Mouse (Mus musculus) midbrain, embryonic 11.5 days (tissue): Measurements from ENCODE around the gene Pou5f1. TPM values are rescaled to one million over a fixed set of nuclear protein-coding genes. Genes with fewer than 3 reads are reported as not detected.
"Not testable (repeated sequence)": the region's sequence is repeated elsewhere in the genome, so short reads cannot be mapped to it uniquely, and the experiment has no call there.

Source experiments
- ATAC-seq: fragments of 200-750 bp; cut with Nextera tagmentation; 2 replicates; pipeline ENCODE4 v1.8.0; 2017; ENCODE audit warnings: moderate TSS enrichment, moderate library complexity; ENCODE audit not compliant: low FRiP score
- DNase-seq: peaks from one replicate; pipeline ENCODE4 v3.0.0; 2015; ENCODE audit warnings: low spot score; ENCODE audit errors: missing footprints
- H3K27ac ChIP-seq: fragments of 300-500 bp; sonication (generic); 2 replicates; pipeline ENCODE4 v1.5.1; 2014; ENCODE audit warnings: low read depth, low read length
- H3K27me3 ChIP-seq: fragments of 300-500 bp; sonication (generic); 2 replicates; pipeline ENCODE4 v1.6.1; 2014; ENCODE audit warnings: mild to moderate bottlenecking, low read length, moderate library complexity, mixed read lengths; ENCODE audit not compliant: control insufficient read depth, insufficient read depth
- H3K36me3 ChIP-seq: fragments of 300-500 bp; sonication (generic); 2 replicates; pipeline ENCODE4 v1.6.1; 2014; ENCODE audit warnings: mild to moderate bottlenecking, low read length, moderate library complexity, mixed read lengths; ENCODE audit not compliant: control insufficient read depth, insufficient read depth
- H3K4me1 ChIP-seq: fragments of 300-500 bp; sonication (generic); 2 replicates; pipeline ENCODE4 v1.6.1; 2014; ENCODE audit warnings: low read length; ENCODE audit not compliant: control insufficient read depth, insufficient read depth
- H3K4me2 ChIP-seq: fragments of 300-500 bp; sonication (generic); 2 replicates; pipeline ENCODE4 v1.6.1; 2014; ENCODE audit warnings: mild to moderate bottlenecking, moderate library complexity
- H3K4me3 ChIP-seq: fragments of 300-500 bp; sonication (generic); 2 replicates; pipeline ENCODE4 v1.5.1; 2014; ENCODE audit warnings: low read depth, low read length
- H3K9ac ChIP-seq: fragments of 300-500 bp; sonication (generic); 2 replicates; pipeline ENCODE4 v1.6.1; 2014; ENCODE audit warnings: low read length
- H3K9me3 ChIP-seq: fragments of 300-500 bp; sonication (generic); 2 replicates; pipeline ENCODE4 v1.6.1; 2016; ENCODE audit warnings: low read length; ENCODE audit not compliant: control insufficient read depth
- WGBS: fragments of 180-500 bp; shearing (Covaris S2); extraction: QIAGEN DNeasy Blood & Tissue Kit; methylation state at CpG from one replicate; pipeline ENCODE4 v1.1.7; 2014; 5-methylcytosine and 5-hydroxymethylcytosine counted together
- polyA plus RNA-seq: library from polyadenylated mRNA; unstranded; fragments of >200 nt; fragmentation: Nextera tagmentation; extraction: Ambion mirVana; gene quantifications from 2 replicates; pipeline ENCODE4 v1.2.1, GENCODE M21; 2014

Pou5f1 gene
- polyA plus RNA-seq, 1 experiment from 2014 or later = not detected

GRCm38 (mm10) chr17:35508279-35508678 lies 2.5 kb downstream of the Pou5f1 start:
- DNase-seq = peak; percentile 60
- H3K9ac ChIP-seq, H3K36me3 ChIP-seq, H3K9me3 ChIP-seq, H3K27ac ChIP-seq, H3K4me2 ChIP-seq, H3K4me1 ChIP-seq, H3K4me3 ChIP-seq, ATAC-seq: not testable (repeated sequence)
- WGBS = 54% methylated on average over 5 of the region's 5 CpGs
- H3K27me3 ChIP-seq = peaks cover 28% of the 10 kb centered on the region

- H3K36me3 ChIP-seq = no peaks in the 10 kb centered on the region
- H3K4me1 ChIP-seq = peaks cover 4% of the 10 kb centered on the region; the same call in 1 of the 2 replicates
- no peaks in the 10 kb centered on the region for H3K9me3 ChIP-seq
- H3K27ac ChIP-seq = no peak overlapping the region
- H3K4me3 ChIP-seq = no peak overlapping the region
- H3K4me2 ChIP-seq = no peak overlapping the region
- 47% methylated on average over 8 of the region's 8 CpGs for WGBS
- no peak overlapping the region for H3K9ac ChIP-seq
- ATAC-seq (no peak), DNase-seq (no peak)
- peaks cover 28% of the 10 kb centered on the region for H3K27me3 ChIP-seq
These were observed 3.5 kb downstream of the Pou5f1 start for GRCm38 (mm10) chr17:35509284-35509683.

- H3K36me3 ChIP-seq = no peaks in the 10 kb centered on the region
- 91% methylated on average over 7 of the region's 7 CpGs for WGBS
- no peak overlapping the region for H3K9ac ChIP-seq
- peaks cover under 1% of the 10 kb centered on the region; the same call in 1 of the 2 replicates for H3K27me3 ChIP-seq
- H3K27ac ChIP-seq = no peak overlapping the region
- no peak overlapping the region for H3K4me2 ChIP-seq
- DNase-seq (peak; percentile 17), ATAC-seq (no peak)
- H3K4me1 ChIP-seq = peaks cover 23% of the 10 kb centered on the region
- H3K4me3 ChIP-seq = no peak overlapping the region
- no peaks in the 10 kb centered on the region for H3K9me3 ChIP-seq
These were observed 7.3 kb downstream of the Pou5f1 start for GRCm38 (mm10) chr17:35512916-35513626.

GRCm38 (mm10) chr17:35513886-35514285 lies 8.1 kb downstream of the Pou5f1 start:
- H3K27me3 ChIP-seq = no peaks in the 10 kb centered on the region
- H3K36me3 ChIP-seq = no peaks in the 10 kb centered on the region
- H3K4me3 ChIP-seq = no peak overlapping the region
- 11% methylated on average over 2 of the region's 2 CpGs for WGBS
- H3K9ac ChIP-seq = no peak overlapping the region
- H3K4me1 ChIP-seq = peaks cover 23% of the 10 kb centered on the region
- ATAC-seq (no peak), DNase-seq (peak; percentile 97)
- H3K4me2 ChIP-seq = no peak overlapping the region
- no peak overlapping the region for H3K27ac ChIP-seq
- no peaks in the 10 kb centered on the region for H3K9me3 ChIP-seq

GRCm38 (mm10) chr17:35514756-35515155 lies 8.9 kb downstream of the Pou5f1 start:
- no peak overlapping the region for H3K4me3 ChIP-seq
- H3K36me3 ChIP-seq = no peaks in the 10 kb centered on the region
- 52% methylated on average over 6 of the region's 6 CpGs for WGBS
- no peak overlapping the region for H3K27ac ChIP-seq
- H3K9me3 ChIP-seq = no peaks in the 10 kb centered on the region
- H3K9ac ChIP-seq = peak overlapping the region; percentile 45
- H3K27me3 ChIP-seq = no peaks in the 10 kb centered on the region
- ATAC-seq (no peak), DNase-seq (peak; percentile 80)
- peak overlapping the region; percentile 78 for H3K4me2 ChIP-seq
- peaks cover 23% of the 10 kb centered on the region for H3K4me1 ChIP-seq

- Histone ChIP-seq H3K27ac (no peak overlapping the region), H3K4me3 (peak overlapping the region; percentile 54), H3K36me3 (no peaks in the 10 kb centered on the region), H3K9ac (peak overlapping the region; percentile 65), H3K9me3 (no peaks in the 10 kb centered on the region), H3K4me2 (peak overlapping the region; percentile 78), H3K4me1 (peaks cover 23% of the 10 kb centered on the region), H3K27me3 (no peaks in the 10 kb centered on the region)
- ATAC-seq (peak; percentile 36; the same call in 1 of the 2 replicates), DNase-seq (peak; percentile 83)
- 6% methylated on average over 25 of the region's 25 CpGs for WGBS
These were observed 10.3 kb downstream of the Pou5f1 start for GRCm38 (mm10) chr17:35515911-35516640.

DNA sequence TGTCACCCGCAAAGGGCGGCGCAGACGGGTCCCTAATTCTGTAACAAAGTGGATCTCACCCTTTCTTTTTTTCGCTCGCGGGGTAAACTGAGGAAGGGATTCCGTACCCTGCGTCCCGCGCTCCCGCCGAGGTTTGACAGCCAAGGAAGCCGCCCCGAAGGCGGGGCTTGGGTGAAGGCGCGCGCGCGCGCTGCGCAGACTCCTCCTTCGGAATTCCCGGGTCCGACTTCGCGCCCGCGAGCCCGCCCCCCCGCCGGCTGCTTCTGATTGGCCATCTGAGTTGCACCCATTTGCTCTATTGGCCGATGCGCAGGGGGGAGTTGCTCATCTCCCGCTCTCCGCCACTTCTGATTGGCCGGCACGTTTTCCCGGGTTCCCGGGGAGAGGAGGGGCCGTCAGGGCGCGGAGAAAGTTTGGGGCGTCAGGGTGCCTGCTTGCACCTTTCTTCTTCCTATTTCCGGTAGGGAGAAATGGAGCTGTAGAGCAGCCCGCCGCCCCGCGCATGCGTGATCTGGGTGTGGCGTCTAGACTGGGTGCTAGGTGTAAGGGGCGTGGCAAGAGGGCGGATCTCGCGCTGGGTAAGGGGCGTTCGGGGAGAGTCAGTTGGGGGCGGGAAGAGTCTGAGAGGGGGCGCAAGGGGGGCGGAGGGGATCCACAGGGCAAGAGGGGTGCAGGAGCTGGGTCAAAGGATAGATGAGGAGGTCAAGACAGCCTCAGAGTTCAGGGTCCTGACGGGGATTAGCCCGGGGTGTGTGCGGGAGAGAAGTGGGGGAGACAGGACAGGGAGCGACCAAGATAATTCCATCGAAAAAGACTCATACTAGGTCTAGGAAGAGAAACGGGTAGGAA lies 11.1 kb downstream of the Pou5f1 start, which contains the start of the genes Tcf19 and Cchcr1:
Gene Tcf19 (minus strand): TSS at position 173 of the 849 bp plus-strand sequence.
Gene Cchcr1 (plus strand): TSS at position 449 of the 849 bp plus-strand sequence.
- peak within 1 kb of the TSS; percentile 78 for H3K4me2 ChIP-seq
- H3K4me3 ChIP-seq = peak within 1 kb of the TSS; percentile 54
- no peak within 1 kb of the TSS for H3K27ac ChIP-seq
- DNase-seq (peak; percentile 99), ATAC-seq (peak; percentile 95)
- peak within 1 kb of the TSS; percentile 69 for H3K9ac ChIP-seq
- H3K27me3 ChIP-seq = no peaks in the 10 kb centered on the region
- H3K36me3 ChIP-seq = no peaks in the 10 kb centered on the region
- no peaks in the 10 kb centered on the region for H3K9me3 ChIP-seq
- peaks cover 23% of the 10 kb centered on the region for H3K4me1 ChIP-seq
- under 1% methylated on average over 67 of the region's 67 CpGs for WGBS

GRCm38 (mm10) chr17:35517526-35517925 lies 11.7 kb downstream of the Pou5f1 start:
- ATAC-seq (no peak), DNase-seq (no peak)
- peak overlapping the region; percentile 69 for H3K9ac ChIP-seq
- H3K27ac ChIP-seq = no peak overlapping the region
- peak overlapping the region; percentile 54 for H3K4me3 ChIP-seq
- H3K27me3 ChIP-seq = no peaks in the 10 kb centered on the region
- peak overlapping the region; percentile 78 for H3K4me2 ChIP-seq
- no peaks in the 10 kb centered on the region for H3K9me3 ChIP-seq
- WGBS = 12% methylated on average over 12 of the region's 12 CpGs
- 0 out of 2 replicates have a peak, but pooled peaks cover 2% of the 10 kb centered on the region for H3K36me3 ChIP-seq
- H3K4me1 ChIP-seq = peaks cover 23% of the 10 kb centered on the region
